Mouse (Mus musculus): Measurements from ENCODE around the gene Gdap1l1. TPM values are rescaled to one million over a fixed set of nuclear protein-coding genes. Genes with fewer than 3 reads are reported as not detected.

The Gdap1l1 gene
- not detected for polyA plus RNA-seq (2017; shearing (Covaris generic))

DNA sequence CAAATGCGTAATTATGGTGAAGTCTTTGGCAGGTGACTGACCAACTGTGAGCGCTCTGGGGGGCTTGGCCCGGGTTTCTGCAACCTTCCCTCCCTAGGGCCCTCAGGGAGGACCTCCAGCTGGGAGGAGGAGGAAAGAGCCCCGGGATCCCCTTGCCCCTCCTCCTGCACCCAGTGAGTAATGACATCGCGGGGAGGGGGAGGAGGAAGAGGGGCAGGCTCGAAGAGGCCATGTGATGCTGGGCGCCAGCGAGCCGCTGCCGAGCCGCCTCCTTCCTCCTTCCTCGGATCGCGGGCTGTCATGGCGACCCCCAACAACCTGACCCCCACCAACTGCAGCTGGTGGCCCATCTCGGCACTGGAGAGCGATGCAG is at the start of gene Gdap1l1:
Gdap1l1 (plus strand) TSS at position 231 of the 373 bp plus-strand sequence.

DNA sequence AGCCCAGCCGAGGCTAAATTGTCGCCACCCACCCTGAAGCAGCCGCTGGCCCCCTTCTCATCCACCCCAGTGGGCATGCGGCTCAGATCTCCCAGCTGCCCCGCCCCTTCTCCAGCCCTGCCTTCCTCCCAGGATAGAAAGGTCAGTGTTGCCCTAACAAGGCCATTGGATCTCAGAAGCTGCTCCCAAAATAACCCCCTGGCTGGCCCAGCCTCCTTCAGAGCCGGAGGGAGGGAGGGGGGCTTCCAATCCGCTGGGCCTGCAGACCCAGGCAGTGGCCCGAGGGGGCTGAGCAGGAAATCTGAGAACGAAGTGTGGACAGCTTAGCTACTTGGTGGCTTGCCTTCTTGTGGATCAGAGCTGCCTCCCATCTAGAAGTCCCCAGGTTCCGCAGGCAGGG is 40.4 kb upstream of the Gdap1l1 start, which contains the start of gene Jph2:
Jph2 (minus strand) TSS at position 89 of the 400 bp plus-strand sequence.

DNA sequence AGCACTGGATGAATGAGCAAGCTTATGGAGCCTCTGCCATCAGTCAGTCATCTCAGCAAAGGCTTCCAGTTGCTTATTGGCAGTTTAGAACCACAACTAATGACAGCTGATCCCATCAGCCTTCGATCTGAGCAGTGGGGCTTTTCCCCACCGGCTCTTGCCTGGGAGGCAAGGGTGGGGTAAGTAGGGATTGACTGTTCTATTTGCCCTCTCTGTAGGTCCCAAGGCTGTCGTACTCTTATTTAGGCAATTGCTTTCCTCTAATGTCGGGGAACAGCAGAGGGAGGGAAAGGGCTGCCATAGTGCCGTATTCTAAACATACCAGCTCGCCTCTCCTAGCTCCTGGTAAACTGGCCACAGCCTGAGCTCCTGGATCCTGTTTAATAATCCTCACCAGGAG is 13.7 kb upstream of the Gdap1l1 start, which contains the start of gene Oser1:
Oser1 (minus strand) TSS at position 101 of the 400 bp plus-strand sequence.

DNA sequence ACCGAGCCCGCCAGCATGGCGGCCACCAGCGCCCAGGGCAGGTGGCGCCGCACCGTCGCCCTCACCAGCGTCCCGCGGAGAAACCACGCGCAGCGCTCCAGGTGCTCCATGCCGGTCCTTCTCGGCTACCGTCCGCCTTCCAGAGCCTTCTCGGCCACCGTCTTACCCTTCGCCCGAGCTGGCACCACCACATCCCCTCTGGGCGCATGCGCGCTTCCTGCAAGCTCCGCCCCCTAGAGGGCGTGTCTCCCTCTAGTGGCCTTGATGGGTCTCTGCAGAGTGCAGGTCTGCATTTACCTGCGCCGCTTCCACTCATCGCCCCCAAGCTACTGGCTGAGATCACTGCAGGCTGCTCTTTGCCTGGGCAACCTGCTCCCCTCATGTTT is 34.2 kb downstream of the Gdap1l1 start, which contains the start of gene Fitm2:
Fitm2 (minus strand) TSS at position 164 of the 386 bp plus-strand sequence.

DNA sequence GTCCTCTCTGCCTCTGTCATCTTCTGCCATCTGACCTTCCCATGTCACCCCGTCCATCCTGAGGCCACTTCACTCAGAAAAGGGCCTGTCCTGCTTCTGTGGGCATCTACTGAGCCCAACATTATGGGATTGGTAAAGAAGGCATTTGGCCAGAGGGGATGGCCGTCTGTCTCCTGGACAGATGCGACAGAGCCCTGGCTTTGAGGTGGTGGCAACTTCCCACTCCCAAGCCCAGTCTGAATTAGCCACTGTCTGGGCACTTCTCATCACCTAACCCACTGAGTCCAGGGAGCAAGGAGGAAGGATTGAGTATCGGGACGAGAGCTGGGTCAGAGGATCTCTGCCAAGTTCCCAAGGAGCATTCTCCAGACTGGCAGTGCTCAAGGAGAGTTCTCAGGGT is 53.7 kb downstream of the Gdap1l1 start, which contains the start of gene R3hdml:
R3hdml (plus strand) TSS at position 301 of the 400 bp plus-strand sequence.

Other genes starting within 250 kb of the Gdap1l1 start
- gene Tox2, start 235.4 kb upstream of the Gdap1l1 start, polyA plus RNA-seq (2017; shearing (Covaris generic)), result 15.7 TPM
- not detected for gene Jph2, start 40.5 kb upstream of the Gdap1l1 start, polyA plus RNA-seq (2017; shearing (Covaris generic))
- 90.3 TPM for gene Oser1, start 13.8 kb upstream of the Gdap1l1 start, polyA plus RNA-seq (2017; shearing (Covaris generic))
- gene Fitm2, start 34.2 kb downstream of the Gdap1l1 start, polyA plus RNA-seq (2017; shearing (Covaris generic)), result 3.5 TPM
- not detected for gene R3hdml, start 53.8 kb downstream of the Gdap1l1 start, polyA plus RNA-seq (2017; shearing (Covaris generic))
- gene Hnf4a, start 68.3 kb downstream of the Gdap1l1 start, polyA plus RNA-seq (2017; shearing (Covaris generic)), result not detected
- gene Ttpal, start 163.8 kb downstream of the Gdap1l1 start, polyA plus RNA-seq (2017; shearing (Covaris generic)), result 75.1 TPM
- gene Serinc3, start 206.7 kb downstream of the Gdap1l1 start, polyA plus RNA-seq (2017; shearing (Covaris generic)), result 862 TPM
- 6.1 TPM for gene Pkig, start 219.9 kb downstream of the Gdap1l1 start, polyA plus RNA-seq (2017; shearing (Covaris generic))

Data from activated CD4-positive, CD25-positive, alpha-beta regulatory T cell, adult 9 weeks (primary cell).